Mouse (Mus musculus) embryo, embryonic 9.5 days (tissue): ENCODE measurements around the gene Ubp1.
"Not testable (repeated sequence)": the region's sequence is repeated elsewhere in the genome, so short reads cannot be mapped to it uniquely, and the experiment has no call there.

Experiments used
- DNase-seq: peaks from one replicate; pipeline ENCODE4 v3.0.0-alpha.2; 2017; ENCODE audit errors: extremely low spot score

Ubp1 gene

DNA sequence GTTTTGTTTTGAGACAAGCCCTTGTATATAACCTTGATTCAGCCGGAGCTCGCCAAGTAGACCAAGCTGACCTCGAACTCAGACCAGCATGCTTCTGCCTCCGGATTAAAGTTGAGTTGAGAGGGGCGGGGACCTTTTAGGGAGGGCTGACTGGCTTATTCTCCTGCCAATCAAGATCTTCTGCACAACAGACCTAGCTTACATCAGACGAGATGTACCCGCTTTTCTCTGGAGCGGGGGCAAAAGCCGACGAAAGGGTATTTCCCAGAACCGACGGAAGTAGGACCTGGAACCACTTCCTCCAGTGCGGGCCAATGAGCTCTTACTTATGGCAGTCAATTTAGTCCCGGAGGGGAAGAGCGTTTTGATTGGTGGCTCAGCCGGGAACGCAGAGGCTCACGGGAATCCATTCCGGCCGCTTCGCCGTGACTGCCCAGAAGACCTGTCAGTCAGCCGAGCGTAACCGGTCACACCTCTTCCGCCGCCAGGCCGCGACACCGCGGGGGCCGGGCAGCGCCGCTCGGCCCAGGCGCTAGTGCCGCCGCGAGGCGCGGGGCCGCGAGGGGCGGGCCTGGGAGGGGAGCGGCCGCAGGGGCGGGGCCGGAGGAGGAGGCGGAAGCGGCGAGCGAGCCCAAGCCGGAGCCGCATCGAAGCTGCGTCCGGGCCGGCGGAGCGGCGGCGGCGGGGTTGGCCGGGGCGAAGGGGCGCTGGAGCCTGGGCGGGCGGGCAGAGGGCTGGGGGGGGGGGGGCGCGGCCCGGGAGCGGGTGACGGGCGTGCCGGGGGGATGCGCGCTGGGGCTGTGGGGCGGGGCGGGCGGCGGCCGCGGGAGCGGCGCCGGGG is at the start of gene Ubp1:
TSS of gene Ubp1 (plus strand) at position 401 of the 841 bp plus-strand sequence.
- peak; percentile 91 for DNase-seq

GRCm38 (mm10) chr9:113894903-113895302 is 35.8 kb upstream of the Ubp1 start:
- DNase-seq = no peak

DNA sequence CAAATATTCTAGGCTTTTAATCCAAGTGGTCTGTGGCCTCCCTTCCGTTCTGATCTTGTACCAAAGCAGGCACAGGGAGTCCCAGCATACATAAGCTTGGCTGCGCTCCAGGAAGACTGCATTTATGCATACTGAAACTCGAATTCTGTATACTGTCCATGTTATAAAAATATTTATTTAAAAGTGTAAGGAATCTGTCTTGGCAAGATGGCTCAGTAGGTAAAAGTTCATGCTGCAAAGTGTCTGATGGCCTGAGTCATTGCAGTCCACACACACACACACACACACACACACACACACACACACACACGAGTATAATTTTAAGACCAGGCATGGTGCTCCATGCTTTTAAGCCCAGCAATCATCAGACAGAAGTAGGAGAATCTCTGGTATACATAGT is 27.6 kb upstream of the Ubp1 start:
- no peak for DNase-seq

DNA sequence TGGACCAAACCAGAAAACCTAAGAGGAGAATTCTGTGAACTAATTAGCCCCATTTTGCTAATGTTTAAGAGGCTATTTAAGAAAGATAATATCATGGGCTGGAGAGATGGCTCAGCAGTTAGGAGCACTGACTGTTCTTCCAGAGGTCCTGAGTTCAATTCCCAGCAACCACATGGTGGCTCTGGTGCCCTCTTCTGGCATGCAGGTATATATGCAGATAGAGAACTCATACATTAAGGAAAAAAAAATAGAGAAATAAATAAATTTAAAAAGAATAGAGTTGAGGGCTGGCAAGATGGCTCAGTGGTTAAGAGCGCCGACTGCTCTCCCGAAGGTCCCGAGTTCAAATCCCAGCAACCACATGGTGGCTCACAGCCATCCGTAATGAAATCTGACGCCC is 26.4 kb upstream of the Ubp1 start:
- not testable (repeated sequence) for DNase-seq

DNA sequence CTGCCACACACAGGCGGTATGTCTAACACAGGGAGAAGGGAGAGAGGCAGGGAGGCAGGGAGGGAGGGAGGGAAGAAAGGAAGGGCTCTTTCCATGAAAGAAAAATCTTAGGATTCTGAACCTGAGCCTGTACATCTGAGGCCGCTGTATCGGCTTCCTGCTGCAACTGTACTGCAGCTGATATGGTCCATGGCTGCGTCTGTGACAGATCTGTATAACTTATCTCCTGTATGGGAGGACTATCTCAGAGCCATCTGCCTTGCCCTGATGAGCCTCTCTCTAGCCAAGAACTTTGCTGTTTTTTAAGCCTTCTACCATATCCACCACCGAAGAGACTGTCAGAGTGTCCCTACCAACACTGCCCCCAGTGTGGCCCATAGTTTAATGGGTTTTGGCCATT is 14.9 kb upstream of the Ubp1 start:
- DNase-seq = no peak

DNA sequence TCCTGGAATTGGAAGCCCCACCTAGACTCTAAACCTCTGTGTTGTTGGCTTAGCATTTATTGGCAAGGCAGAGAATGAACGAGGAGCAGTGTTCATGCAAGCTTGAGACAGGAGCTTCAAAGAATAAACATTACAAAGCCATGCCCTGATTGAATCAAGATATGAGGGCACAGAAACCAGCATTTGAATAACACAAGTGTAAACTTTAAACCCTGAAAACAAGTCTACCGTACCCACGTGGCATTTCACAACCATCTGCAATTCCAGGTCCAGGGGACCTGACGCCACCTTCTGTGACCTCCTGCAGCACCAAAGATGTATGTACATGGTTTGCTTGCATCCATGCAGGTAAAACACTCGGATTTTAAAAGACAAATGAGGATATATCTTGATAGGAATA is 8.1 kb upstream of the Ubp1 start:
- DNase-seq = no peak

DNA sequence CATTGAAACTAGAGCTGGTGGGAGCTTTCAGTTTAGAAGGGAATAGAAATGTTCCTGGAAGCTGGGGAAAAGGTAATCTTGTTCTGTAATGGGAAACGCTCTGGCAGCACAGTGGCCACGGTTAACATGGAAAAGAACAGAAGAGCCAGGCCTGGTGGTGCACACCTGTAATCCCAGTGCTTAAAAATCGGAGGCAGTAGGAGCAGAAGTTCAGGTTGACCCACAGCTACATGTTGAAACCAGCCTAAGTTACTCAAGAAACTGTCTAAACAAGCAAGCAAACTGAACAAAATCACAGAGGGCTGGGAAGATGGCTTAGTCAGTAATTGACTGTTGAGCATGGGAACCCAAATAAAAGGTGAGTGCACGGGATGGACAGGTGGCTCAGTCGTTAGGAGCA is 5.9 kb upstream of the Ubp1 start:
- no peak for DNase-seq

DNA sequence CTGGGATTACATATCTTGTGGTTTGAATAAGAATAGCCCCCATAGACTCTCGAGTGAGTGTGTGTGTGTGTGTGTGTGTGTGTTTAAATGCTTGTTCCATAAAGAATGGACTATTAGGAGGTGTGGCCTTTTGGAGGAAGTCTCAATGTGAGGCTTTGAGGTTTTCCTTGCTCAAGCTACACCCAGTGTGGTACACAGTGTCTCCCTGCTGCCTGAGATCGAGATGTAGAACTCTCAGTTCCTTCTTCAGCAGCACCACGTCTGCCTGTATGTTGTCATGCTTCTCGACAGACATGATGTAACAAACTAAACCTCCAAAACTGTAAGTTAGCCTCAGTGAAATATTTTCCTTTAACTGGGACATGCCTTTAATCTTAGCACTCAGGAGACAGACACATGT is 2.1 kb upstream of the Ubp1 start:
- DNase-seq = no peak

- no peak for DNase-seq
Observed at GRCm38 (mm10) chr9:113929676-113930075, 1.1 kb upstream of the Ubp1 start.

- DNase-seq = peak; percentile 51
Observed at GRCm38 (mm10) chr9:113931375-113932099, 803 bp downstream of the Ubp1 start.

GRCm38 (mm10) chr9:113932100-113932470 is 1.4 kb downstream of the Ubp1 start:
- DNase-seq = peak; percentile 29

DNA sequence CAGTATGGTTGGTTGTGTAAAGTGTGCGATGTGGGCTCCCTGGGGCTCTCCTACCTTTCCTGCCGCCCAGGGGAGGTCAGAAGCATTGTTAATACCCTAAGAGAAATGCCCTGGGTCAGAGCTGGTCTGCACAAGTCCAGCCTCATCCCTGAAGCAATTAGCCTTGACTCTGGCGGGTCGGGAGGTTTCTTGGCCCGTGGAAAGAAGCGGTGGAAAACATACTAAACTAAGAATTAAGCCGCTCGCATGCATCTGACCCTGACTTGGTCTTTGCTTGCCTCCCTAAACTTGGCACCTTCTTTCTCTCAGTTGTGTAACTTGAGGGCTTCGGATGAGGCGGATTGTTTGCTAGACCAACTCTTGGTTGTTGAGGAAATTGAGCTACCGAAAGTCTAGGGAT is 1.8 kb downstream of the Ubp1 start:
- peak; percentile 15 for DNase-seq

DNA sequence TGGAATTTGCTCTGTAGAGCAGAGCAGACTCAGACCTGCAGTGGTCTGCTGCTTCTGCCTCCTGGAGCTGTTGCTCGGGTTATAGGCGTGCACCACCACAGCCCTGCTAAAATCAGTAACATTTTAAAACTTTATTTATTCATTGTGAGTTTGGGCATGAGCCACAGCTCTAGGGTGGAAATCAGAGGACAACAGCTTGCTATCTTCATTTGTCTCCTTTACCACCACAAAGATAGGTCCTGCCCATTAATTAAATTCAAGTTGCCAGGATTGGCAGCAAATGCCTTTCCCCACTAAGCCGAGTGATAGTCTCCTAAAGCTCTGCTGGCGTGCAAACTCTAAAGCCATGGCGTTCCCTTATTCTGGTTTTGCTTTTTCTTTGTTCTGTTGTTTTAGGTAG is 4.9 kb downstream of the Ubp1 start:
- DNase-seq = no peak

- DNase-seq = no peak
Observed at GRCm38 (mm10) chr9:113939063-113939850, 8.5 kb downstream of the Ubp1 start.

DNA sequence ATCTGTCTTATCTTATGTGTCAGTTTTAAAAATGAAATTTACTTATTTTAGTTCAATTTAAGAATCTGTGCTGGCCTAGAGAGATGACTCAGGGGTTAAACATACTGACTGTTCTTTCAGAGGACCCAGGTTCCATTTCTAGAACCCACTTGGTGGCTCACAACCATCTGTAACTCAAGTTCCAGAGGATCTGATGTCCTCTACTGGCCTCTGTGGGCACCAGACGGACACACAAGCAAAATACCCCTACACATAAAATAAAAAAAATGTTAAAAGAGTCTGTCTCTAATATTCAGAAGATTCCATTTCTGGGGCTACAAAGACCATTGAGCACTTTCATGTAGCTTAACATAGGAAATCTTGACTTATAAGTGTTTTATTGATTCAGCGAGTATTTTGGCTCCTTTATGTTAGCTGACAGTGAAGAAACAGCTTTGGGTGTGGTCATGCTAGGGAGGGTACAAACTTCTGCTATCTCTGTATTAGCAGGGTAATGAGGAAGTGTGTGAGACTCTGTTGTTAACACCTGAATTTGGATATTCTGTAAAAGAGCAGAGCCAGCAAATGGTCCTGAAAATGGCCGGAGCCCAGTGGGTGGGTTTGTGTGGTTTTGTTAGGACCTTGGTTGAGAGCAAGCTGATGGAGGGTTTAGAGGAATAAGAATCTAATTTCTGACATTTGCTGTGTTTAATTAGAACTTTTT is 10.5 kb downstream of the Ubp1 start:
- no peak for DNase-seq

GRCm38 (mm10) chr9:113943372-113943771 is 12.6 kb downstream of the Ubp1 start:
- DNase-seq = no peak

GRCm38 (mm10) chr9:113947216-113947615 is 16.5 kb downstream of the Ubp1 start:
- no peak for DNase-seq

GRCm38 (mm10) chr9:113957777-113958176 is 27.0 kb downstream of the Ubp1 start:
- DNase-seq = no peak

DNA sequence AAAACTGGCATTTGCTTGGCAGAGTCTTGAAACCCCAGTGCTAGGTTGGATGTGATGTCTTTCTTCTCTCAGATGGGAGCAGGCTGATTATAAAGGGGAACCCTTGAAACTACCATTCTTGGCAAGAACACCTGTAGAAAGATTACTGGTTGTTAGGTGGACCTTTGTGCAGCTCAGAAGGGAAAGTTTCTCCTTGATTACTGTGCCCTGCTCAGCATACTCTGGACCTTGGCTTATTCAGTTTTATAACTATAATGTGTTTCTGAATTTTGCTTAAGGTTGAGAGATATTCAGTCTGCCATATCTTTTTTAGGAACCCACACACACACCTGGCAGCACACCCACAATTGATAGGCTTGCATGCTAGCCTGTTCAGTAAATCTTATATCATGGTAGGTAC is 33.0 kb downstream of the Ubp1 start:
- DNase-seq = no peak

GRCm38 (mm10) chr9:113964415-113964814 is 33.7 kb downstream of the Ubp1 start:
- DNase-seq = no peak

DNA sequence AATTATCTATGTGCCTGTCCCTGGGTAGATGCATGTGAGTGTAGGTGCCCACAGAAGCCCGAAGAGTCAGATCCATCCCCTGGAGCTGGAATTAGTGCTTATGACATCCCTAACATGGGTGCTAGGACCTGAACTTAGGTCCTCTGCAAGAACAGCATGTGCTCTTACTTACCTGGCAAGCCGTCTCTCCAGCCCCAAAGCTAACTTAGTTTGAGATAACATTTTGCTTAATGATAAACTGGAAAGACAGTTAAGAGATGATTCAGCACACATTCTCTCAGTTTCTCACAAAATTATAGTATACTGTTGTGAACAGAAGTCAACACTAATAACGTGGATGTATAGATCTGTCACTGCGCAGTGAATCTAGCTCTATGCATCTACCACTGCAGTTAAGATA is 36.1 kb downstream of the Ubp1 start:
- no peak for DNase-seq

GRCm38 (mm10) chr9:113968967-113969366 is 38.2 kb downstream of the Ubp1 start:
- DNase-seq = no peak
